Mouse (Mus musculus): Measurements from ENCODE around the gene Gm49373.
A peak's percentile ranks its signal among the peaks of the same experiment; 100 is the strongest.

The Gm49373 gene

GRCm38 (mm10) chr9:21027774-21028290 lies 45.1 kb downstream of the Gm49373 start:
- no peak for DNase-seq

GRCm38 (mm10) chr9:21026849-21027248 lies 46.0 kb downstream of the Gm49373 start:
- no peak for DNase-seq

GRCm38 (mm10) chr9:21025258-21025810 lies 47.6 kb downstream of the Gm49373 start:
- DNase-seq, result no peak

GRCm38 (mm10) chr9:21022726-21023125 lies 50.2 kb downstream of the Gm49373 start:
- DNase-seq, result no peak

- no peak for DNase-seq
These were observed 50.6 kb downstream of the Gm49373 start for GRCm38 (mm10) chr9:21022288-21022687.

GRCm38 (mm10) chr9:21021363-21021762 lies 51.5 kb downstream of the Gm49373 start:
- DNase-seq, result no peak

GRCm38 (mm10) chr9:21018600-21018999 lies 54.3 kb downstream of the Gm49373 start:
- DNase-seq, result no peak

- no peak for DNase-seq
These were observed 55.7 kb downstream of the Gm49373 start for GRCm38 (mm10) chr9:21017177-21017575.

GRCm38 (mm10) chr9:21016331-21017176 lies 56.3 kb downstream of the Gm49373 start:
- DNase-seq, result peak in 1 of 2 experiments; percentile 52

- DNase-seq, result peak; percentile 90 to 93
These were observed 57.2 kb downstream of the Gm49373 start, which contains the start of gene Icam1 for GRCm38 (mm10) chr9:21015571-21016130. TSS of gene Icam1 (plus strand) at chr9:21015985.

GRCm38 (mm10) chr9:21014691-21015570 lies 58.0 kb downstream of the Gm49373 start:
- peak; percentile 71 to 79 for DNase-seq

Data from kidney, postnatal 36 days (tissue).